Mouse (Mus musculus): ENCODE results near the gene Trap1. TPM values are rescaled to one million over a fixed set of nuclear protein-coding genes. Genes with fewer than 3 reads are reported as not detected.

Trap1 gene
- total RNA-seq, 2 experiments from 2014 or later: 126 to 149 TPM

Other genes starting within 250 kb of the Trap1 start
- not detected in 2 replicates for gene Olfr15, start 246.9 kb downstream of the Trap1 start, total RNA-seq (2014; fragmentation: Nextera tagmentation)
- gene Olfr15, start 246.9 kb downstream of the Trap1 start, total RNA-seq (2017): not detected in 2 replicates
- gene Zfp174, start 230.6 kb downstream of the Trap1 start, total RNA-seq (2014; fragmentation: Nextera tagmentation): 0.64 and 1.4 TPM in 2 replicates
- 0.60 and 0.77 TPM in 2 replicates for gene Zfp174, start 230.6 kb downstream of the Trap1 start, total RNA-seq (2017)
- gene Naa60, start 205.5 kb downstream of the Trap1 start, total RNA-seq (2014; fragmentation: Nextera tagmentation): 72.5 and 101 TPM in 2 replicates
- gene Naa60, start 205.5 kb downstream of the Trap1 start, total RNA-seq (2017): 33.9 and 34.1 TPM in 2 replicates
- gene Zfp597, start 193.3 kb downstream of the Trap1 start, total RNA-seq (2014; fragmentation: Nextera tagmentation): 9.9 and 10.0 TPM in 2 replicates
- 8.2 and 11.8 TPM in 2 replicates for gene Zfp597, start 193.3 kb downstream of the Trap1 start, total RNA-seq (2017)
- gene Gm20695, start 193.2 kb downstream of the Trap1 start, total RNA-seq (2014; fragmentation: Nextera tagmentation): 1.3 and 7.0 TPM in 2 replicates
- gene Gm20695, start 193.2 kb downstream of the Trap1 start, total RNA-seq (2017): 1.4 TPM in 1 of 2 replicates, not detected in the other
- gene 1700037C18Rik, start 169.1 kb downstream of the Trap1 start, total RNA-seq (2014; fragmentation: Nextera tagmentation): 0.77 and 1.6 TPM in 2 replicates
- gene 1700037C18Rik, start 169.1 kb downstream of the Trap1 start, total RNA-seq (2017): 0.69 and 6.2 TPM in 2 replicates
- gene Cluap1, start 169.0 kb downstream of the Trap1 start, total RNA-seq (2014; fragmentation: Nextera tagmentation): 23.1 and 23.8 TPM in 2 replicates
- 41.5 and 45.6 TPM in 2 replicates for gene Cluap1, start 169.0 kb downstream of the Trap1 start, total RNA-seq (2017)
- 1.0 and 1.4 TPM in 2 replicates for gene Nlrc3, start 101.2 kb downstream of the Trap1 start, total RNA-seq (2014; fragmentation: Nextera tagmentation)
- 0.13 and 0.52 TPM in 2 replicates for gene Nlrc3, start 101.2 kb downstream of the Trap1 start, total RNA-seq (2017)
- gene Slx4, start 74.1 kb downstream of the Trap1 start, total RNA-seq (2014; fragmentation: Nextera tagmentation): 29.0 and 43.4 TPM in 2 replicates
- 22.3 TPM in 2 replicates for gene Slx4, start 74.1 kb downstream of the Trap1 start, total RNA-seq (2017)
- not detected in 2 replicates for gene Dnase1, start 40.9 kb downstream of the Trap1 start, total RNA-seq (2014; fragmentation: Nextera tagmentation)
- gene Dnase1, start 40.9 kb downstream of the Trap1 start, total RNA-seq (2017): 0.04 TPM in 1 of 2 replicates, not detected in the other
- gene Crebbp, start 136.2 kb upstream of the Trap1 start, total RNA-seq (2014; fragmentation: Nextera tagmentation): 33.0 and 52.9 TPM in 2 replicates
- gene Crebbp, start 136.2 kb upstream of the Trap1 start, total RNA-seq (2017): 12.3 and 13.5 TPM in 2 replicates

Measured in granulocyte monocyte progenitor cell, adult 5-6 weeks (primary cell).